Mouse (Mus musculus) heart, adult 2 months (tissue): Measurements from ENCODE around the gene Csf2ra. TPM values are rescaled to one million over a fixed set of nuclear protein-coding genes. Genes with fewer than 3 reads are reported as not detected.
"Not testable (repeated sequence)": the region's sequence is repeated elsewhere in the genome, so short reads cannot be mapped to it uniquely, and the experiment has no call there.

Experiments
- DNase-seq, 2 experiments: peaks; one replicate each; pipeline ENCODE4 v3.0.0; 2021
- H3K27ac ChIP-seq: fragments of 200-600 bp; 2 replicates; pipeline ENCODE4 v1.8.1; 2022
- H3K27me3 ChIP-seq: fragments of 200-500 bp; 2 replicates; pipeline ENCODE4 v1.6.1; 2012; ENCODE audit warnings: mild to moderate bottlenecking, low read length, inconsistent platforms, mixed read lengths; ENCODE audit not compliant: control insufficient read depth, insufficient read depth
- H3K36me3 ChIP-seq: fragments of 200-500 bp; 2 replicates; pipeline ENCODE4 v1.6.1; 2012; ENCODE audit warnings: low read length, inconsistent platforms; ENCODE audit not compliant: control insufficient read depth, insufficient read depth
- H3K4me1 ChIP-seq: fragments of 200-500 bp; 2 replicates; pipeline ENCODE4 v1.6.1; 2011; ENCODE audit warnings: low read length; ENCODE audit not compliant: control insufficient read depth, insufficient read depth
- H3K4me3 ChIP-seq: fragments of 200-600 bp; 2 replicates; pipeline ENCODE4 v1.8.1; 2022
- H3K79me2 ChIP-seq: fragments of 200-500 bp; replicated peaks from 2 replicates; pipeline ENCODE4 v1.6.1; 2012; ENCODE audit warnings: mild to moderate bottlenecking, inconsistent platforms, low read length, moderate library complexity, mixed read lengths; ENCODE audit not compliant: control insufficient read depth, insufficient read depth
- H3K9ac ChIP-seq: fragments of 200-500 bp; 2 replicates; pipeline ENCODE4 v1.6.1; 2012; ENCODE audit warnings: low read depth, mild to moderate bottlenecking, control low read depth, inconsistent platforms, low read length, mixed read lengths
- CTCF ChIP-seq: fragments of 200-600 bp; IDR thresholded peaks from 2 replicates; pipeline ENCODE4 v1.8.1; 2022; ENCODE audit warnings: antibody characterized with exemption, mild to moderate bottlenecking, moderate library complexity
- EP300 ChIP-seq: fragments of 200-500 bp; IDR thresholded peaks from 2 replicates; pipeline ENCODE4 v1.6.1; 2011; ENCODE audit warnings: low read depth, low read length, control low read depth; ENCODE audit not compliant: insufficient read depth
- POLR2A ChIP-seq: fragments of 200-500 bp; IDR thresholded peaks from 2 replicates; pipeline ENCODE4 v1.6.1; 2011; ENCODE audit warnings: mild to moderate bottlenecking, low read depth, low read length, control low read depth; ENCODE audit not compliant: insufficient read depth
- WGBS: fragments of 180-500 bp; shearing (Covaris S2); methylation state at CpG from one replicate; pipeline ENCODE4 v1.1.7; 2018; 5-methylcytosine and 5-hydroxymethylcytosine counted together
- intact Hi-C: fragments of 180-260 bp; cut with DNase I; formaldehyde crosslinking; loops from one replicate; pipeline ENCODE4 v1.15.1; 2025
- polyA plus RNA-seq: library from polyadenylated mRNA; depleted of rRNA; stranded (reverse); fragments of >200 nt; gene quantifications from 2 replicates; pipeline ENCODE4 v1.2.3, GENCODE M21; 2012; rRNA removed
- total RNA-seq, 2 experiments: library from RNA; stranded (reverse); gene quantifications; 2 replicates each; pipeline ENCODE4 v1.2.3; 2021

Csf2ra gene
- total and polyA plus RNA-seq, 3 experiments, result 6.3 to 68.1 (median 7.7) TPM

DNA sequence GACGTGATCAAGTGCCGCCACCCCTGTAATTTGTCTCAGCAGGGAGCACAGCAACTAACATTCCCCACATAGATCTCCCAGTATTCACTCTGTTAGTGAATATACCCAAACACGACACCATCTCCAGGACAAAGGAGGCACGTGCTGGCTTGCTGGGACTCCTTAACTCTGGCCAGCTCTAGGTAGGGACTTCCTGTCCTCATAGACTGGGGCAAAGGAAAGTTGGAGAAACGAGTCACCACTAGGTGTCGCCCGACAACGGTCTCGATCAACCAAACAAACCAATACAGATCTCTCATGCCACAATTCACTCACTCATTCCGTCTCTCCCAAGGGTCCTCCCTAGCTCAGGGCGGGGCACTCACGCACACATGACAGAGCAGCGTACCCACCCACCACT lies 28.9 kb downstream of the Csf2ra start:
- Histone ChIP-seq H3K27ac (no peak overlapping the region), H3K36me3 (no peaks in the 10 kb centered on the region), H3K4me1 (no peaks in the 10 kb centered on the region), H3K27me3 (no peaks in the 10 kb centered on the region), H3K4me3 (no peak overlapping the region), H3K9ac (no peak overlapping the region), H3K79me2 (no peaks in the 10 kb centered on the region)
- intact Hi-C loops, result no loop called here
- TF ChIP-seq POLR2A (no peak), CTCF (no peak), EP300 (no peak)
- peak; percentile 88 for DNase-seq
- WGBS, result 13% methylated on average over 13 of the region's 13 CpGs

DNA sequence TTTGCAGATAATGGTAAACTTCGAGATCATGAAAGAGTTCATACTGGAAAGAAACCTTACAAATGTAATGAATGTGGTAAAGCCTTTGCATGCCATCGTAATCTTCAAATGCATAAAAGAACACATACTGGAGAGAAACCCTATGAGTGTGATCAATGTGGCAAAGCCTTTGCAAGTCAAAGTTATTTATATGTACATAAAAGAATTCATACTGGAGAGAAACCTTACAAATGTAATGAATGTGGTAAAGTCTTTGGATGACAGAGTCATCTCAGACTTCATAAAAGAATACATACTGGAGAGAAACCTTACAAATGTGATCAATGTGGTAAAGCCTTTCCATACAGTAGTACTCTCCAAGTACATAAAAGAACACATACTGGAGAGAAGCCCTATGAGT lies 44.6 kb downstream of the Csf2ra start, which contains the start of gene Gm6020:
Gm6020 (plus strand) TSS at position 301 of the 400 bp plus-strand sequence.
- H3K9ac ChIP-seq, intact Hi-C loops, H3K79me2 ChIP-seq, H3K27me3 ChIP-seq, H3K4me3 ChIP-seq, H3K36me3 ChIP-seq, H3K4me1 ChIP-seq, DNase-seq, H3K27ac ChIP-seq: not testable (repeated sequence)
- 80% methylated on average over 2 of the region's 2 CpGs for WGBS

GRCm38 (mm10) chr19:61175756-61176324 lies 52.4 kb downstream of the Csf2ra start, which contains the start of gene Gm7102:
Gene Gm7102, minus strand, starts transcription at chr19:61176309.
- Histone ChIP-seq H3K4me1 (no peaks in the 10 kb centered on the region), H3K36me3 (no peaks in the 10 kb centered on the region), H3K4me3 (no peak within 1 kb of the TSS), H3K27me3 (peaks cover 3% of the 10 kb centered on the region; the same call in 1 of the 2 replicates), H3K9ac (no peak within 1 kb of the TSS), H3K27ac (no peak within 1 kb of the TSS), H3K79me2 (no peaks in the 10 kb centered on the region)
- peak in 1 of 2 experiments; percentile 15 for DNase-seq
- WGBS, result 25% methylated on average over 39 of the region's 39 CpGs
- intact Hi-C loops, result no loop called here
- no peak for TF ChIP-seq EP300
- TF ChIP-seq POLR2A, result no peak

Other genes with a start within 250 kb of the Csf2ra start
- gene Zfp950, start 87.6 kb downstream of the Csf2ra start, total RNA-seq, result 10 to 100 TPM in 1 of 2 experiments, 1 to 10 TPM in 1; 7.3 to 10.5 TPM
- gene Zfp950, start 87.6 kb downstream of the Csf2ra start, polyA plus RNA-seq, result 4.7 and 10.2 TPM in 2 replicates
- under 1 TPM in 1 of 2 experiments, not detected in 1; 0.16 TPM for gene Gm7102, start 52.1 kb downstream of the Csf2ra start, total RNA-seq
- gene Gm7102, start 52.1 kb downstream of the Csf2ra start, polyA plus RNA-seq, result not detected in 2 replicates
- gene Gm6020, start 44.5 kb downstream of the Csf2ra start, total RNA-seq, result not detected
- not detected in 2 replicates for gene Gm6020, start 44.5 kb downstream of the Csf2ra start, polyA plus RNA-seq
- not detected for gene Gm21060, start 68.6 kb upstream of the Csf2ra start, total RNA-seq
- not detected in 2 replicates for gene Gm21060, start 68.6 kb upstream of the Csf2ra start, polyA plus RNA-seq